Mouse (Mus musculus): ENCODE results near the gene Mfsd6l. TPM values are rescaled to one million over a fixed set of nuclear protein-coding genes. Genes with fewer than 3 reads are reported as not detected.
A peak's percentile ranks its signal among the peaks of the same experiment; 100 is the strongest.

The Mfsd6l gene
- total RNA-seq, 2 experiments from 2014 or later = not detected

GRCm38 (mm10) chr11:68550358-68550757 is 5.6 kb upstream of the Mfsd6l start:
- DNase-seq (ENCODE audit: low spot score in 2 of 2) = no peak

- no peak for DNase-seq (ENCODE audit: low spot score in 2 of 2)
These were observed 2.0 kb upstream of the Mfsd6l start for GRCm38 (mm10) chr11:68553981-68554471.

- no peak for DNase-seq (ENCODE audit: low spot score in 2 of 2)
These were observed 3.6 kb downstream of the Mfsd6l start for GRCm38 (mm10) chr11:68559546-68559945.

- no peak for DNase-seq (ENCODE audit: low spot score in 2 of 2)
These were observed 6.3 kb downstream of the Mfsd6l start for GRCm38 (mm10) chr11:68561957-68562950.

GRCm38 (mm10) chr11:68564356-68565031 is 8.5 kb downstream of the Mfsd6l start:
- DNase-seq (ENCODE audit: low spot score in 2 of 2) = no peak

- DNase-seq (ENCODE audit: low spot score in 2 of 2) = no peak
These were observed 9.0 kb downstream of the Mfsd6l start for GRCm38 (mm10) chr11:68565032-68565429.

- peak; percentile 67 to 92 for DNase-seq (ENCODE audit: low spot score in 2 of 2)
These were observed 10.6 kb downstream of the Mfsd6l start for GRCm38 (mm10) chr11:68566447-68567059.

- no peak for DNase-seq (ENCODE audit: low spot score in 2 of 2)
These were observed 14.9 kb downstream of the Mfsd6l start for GRCm38 (mm10) chr11:68570861-68571260.

- DNase-seq (ENCODE audit: low spot score in 2 of 2) = no peak
These were observed 21.1 kb downstream of the Mfsd6l start for GRCm38 (mm10) chr11:68577076-68577475.

GRCm38 (mm10) chr11:68579462-68579881 is 23.5 kb downstream of the Mfsd6l start:
- DNase-seq (ENCODE audit: low spot score in 2 of 2) = peak; percentile 30 to 55

- DNase-seq (ENCODE audit: low spot score in 2 of 2) = no peak
These were observed 24.6 kb downstream of the Mfsd6l start for GRCm38 (mm10) chr11:68580566-68580965.

GRCm38 (mm10) chr11:68583225-68583624 is 27.2 kb downstream of the Mfsd6l start:
- peak; percentile 66 to 77 for DNase-seq (ENCODE audit: low spot score in 2 of 2)

- DNase-seq (ENCODE audit: low spot score in 2 of 2) = no peak
These were observed 28.0 kb downstream of the Mfsd6l start for GRCm38 (mm10) chr11:68583906-68584480.

- DNase-seq (ENCODE audit: low spot score in 2 of 2) = no peak
These were observed 29.9 kb downstream of the Mfsd6l start for GRCm38 (mm10) chr11:68585890-68586289.

- no peak for DNase-seq (ENCODE audit: low spot score in 2 of 2)
These were observed 30.7 kb downstream of the Mfsd6l start, which contains the start of gene Ccdc42 for GRCm38 (mm10) chr11:68586721-68587120. TSS of gene Ccdc42 (plus strand) at chr11:68587021.

- DNase-seq (ENCODE audit: low spot score in 2 of 2) = peak; percentile 55 to 91
These were observed 33.2 kb downstream of the Mfsd6l start for GRCm38 (mm10) chr11:68589055-68589809.

GRCm38 (mm10) chr11:68591708-68592107 is 35.7 kb downstream of the Mfsd6l start:
- DNase-seq (ENCODE audit: low spot score in 2 of 2) = no peak

- no peak for DNase-seq (ENCODE audit: low spot score in 2 of 2)
These were observed 37.3 kb downstream of the Mfsd6l start for GRCm38 (mm10) chr11:68593247-68593646.

GRCm38 (mm10) chr11:68597912-68598311 is 41.9 kb downstream of the Mfsd6l start:
- no peak for DNase-seq (ENCODE audit: low spot score in 2 of 2)

GRCm38 (mm10) chr11:68600551-68601021 is 44.6 kb downstream of the Mfsd6l start:
- DNase-seq (ENCODE audit: low spot score in 2 of 2) = no peak
